Mouse (Mus musculus) lung, postnatal 25 days (tissue): ENCODE data around the gene Zfp763.
"Not testable (repeated sequence)": the region's sequence is repeated elsewhere in the genome, so short reads cannot be mapped to it uniquely, and the experiment has no call there.

Experiments used
- DNase-seq: peaks from one replicate; pipeline ENCODE4 v3.0.0; 2022; ENCODE audit warnings: low spot score

Zfp763 gene

DNA sequence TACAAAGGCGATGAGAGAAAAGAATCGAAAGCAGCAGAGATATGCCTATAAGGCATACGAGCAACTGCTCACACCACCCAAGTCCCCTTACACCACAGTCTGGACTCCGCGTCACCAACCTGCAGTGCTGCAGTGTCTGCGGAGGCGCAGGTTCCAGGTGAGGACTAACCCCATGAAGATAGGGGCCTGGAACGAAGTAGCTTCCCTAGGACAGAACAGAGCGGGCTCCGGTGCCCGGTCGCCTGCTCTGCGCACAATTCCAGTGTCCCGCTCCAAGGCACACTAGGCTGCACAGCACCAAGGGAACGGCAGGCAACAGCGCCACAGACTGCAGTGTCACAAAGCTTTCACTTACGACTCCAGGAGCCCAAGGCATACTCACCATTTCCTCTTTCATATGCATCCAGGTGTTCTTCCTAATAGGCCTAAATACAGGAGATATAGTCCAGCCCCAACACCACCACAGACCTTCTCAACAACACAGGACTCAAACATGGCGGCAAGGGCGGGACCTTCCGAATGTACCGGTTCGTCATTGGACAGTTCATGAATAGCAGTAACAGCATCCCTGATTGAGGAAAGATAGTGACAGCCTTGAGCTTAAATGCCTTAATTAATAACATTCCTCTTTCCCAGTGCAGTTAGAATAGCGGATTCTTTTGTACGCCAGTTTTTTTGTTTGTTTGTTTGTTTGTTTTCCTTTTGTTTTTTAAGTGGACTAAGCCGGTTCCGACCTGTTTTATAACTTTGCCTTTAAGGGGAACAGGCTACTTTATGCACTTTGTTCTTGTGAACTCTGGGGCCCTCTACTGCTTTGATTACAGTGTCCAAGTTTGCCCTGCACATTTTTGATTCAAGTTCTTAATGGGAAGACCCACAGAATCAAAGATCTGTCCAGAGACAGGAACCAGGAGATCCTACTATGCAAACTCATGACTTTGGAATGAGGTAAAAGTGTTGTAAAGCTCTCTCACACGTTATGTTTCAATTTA lies at the start of gene Zfp763:
TSS of gene Zfp763 (minus strand) at position 503 of the 992 bp plus-strand sequence.
- peak; percentile 74 for DNase-seq

DNA sequence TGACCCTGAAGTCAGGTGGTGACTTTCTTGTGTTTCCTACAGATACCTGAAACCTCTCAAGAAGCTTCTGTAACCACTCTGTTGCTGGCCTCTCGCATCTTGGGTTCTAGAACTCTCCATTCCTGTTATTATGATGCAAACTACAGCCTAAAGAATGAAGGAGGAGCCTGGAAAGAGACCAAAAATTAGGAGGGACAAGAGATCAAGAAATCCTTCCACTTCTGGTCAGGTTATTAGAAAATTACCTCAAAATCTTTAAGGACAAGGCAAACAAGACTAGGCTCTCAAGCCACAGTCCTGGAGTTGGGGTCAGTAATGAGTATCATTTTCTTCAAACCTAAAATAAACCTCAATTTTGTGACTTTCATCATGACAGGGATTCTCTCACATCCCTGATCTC lies 34.8 kb upstream of the Zfp763 start, which contains the start of gene 4921501E09Rik:
TSS of gene 4921501E09Rik (minus strand) at position 101 of the 400 bp plus-strand sequence.
- DNase-seq: no peak

- DNase-seq: no peak
These were observed 29.8 kb upstream of the Zfp763 start for GRCm38 (mm10) chr17:33063001-33063400.

DNA sequence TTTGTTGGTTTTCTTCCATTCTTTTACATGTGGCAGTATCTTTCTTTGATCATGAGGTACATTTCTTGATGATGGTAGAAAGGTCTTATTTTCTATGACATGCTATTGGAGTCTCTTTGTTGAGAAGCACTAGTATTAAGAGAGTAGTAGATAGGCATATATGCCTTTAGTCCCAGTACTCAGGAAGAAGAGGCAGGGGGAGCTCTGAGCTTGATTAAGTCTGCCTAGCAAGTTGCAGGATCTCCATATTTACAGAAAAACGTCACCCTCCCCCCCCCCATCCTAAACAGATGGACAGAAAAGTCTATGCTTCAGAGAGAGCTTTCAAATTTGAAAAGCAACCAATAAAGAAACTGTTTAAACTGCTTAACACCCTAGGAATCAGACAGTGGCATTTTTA lies 25.6 kb upstream of the Zfp763 start:
- DNase-seq: no peak

GRCm38 (mm10) chr17:33032376-33032775 lies 826 bp downstream of the Zfp763 start:
- no peak for DNase-seq

DNA sequence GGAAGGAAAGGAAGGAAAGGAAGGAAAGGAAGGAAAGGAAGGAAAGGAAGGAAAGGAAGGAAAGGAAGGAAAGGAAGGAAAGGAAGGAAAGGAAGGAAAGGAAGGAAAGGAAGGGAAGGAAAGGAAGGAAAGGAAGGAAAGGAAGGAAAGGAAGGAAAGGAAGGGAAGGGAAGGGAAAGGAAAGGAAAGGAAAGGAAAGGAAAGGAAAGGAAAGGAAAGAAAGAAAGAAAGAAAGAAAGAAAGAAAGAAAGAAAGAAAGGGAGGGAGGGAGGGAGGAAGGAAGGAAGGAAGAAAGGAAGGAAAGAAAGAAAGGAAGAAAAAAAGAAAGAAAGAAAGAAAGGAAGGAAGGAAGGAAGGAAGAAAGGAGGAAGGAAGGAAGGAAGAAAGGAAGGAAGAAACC lies 12.8 kb downstream of the Zfp763 start:
- not testable (repeated sequence) for DNase-seq

DNA sequence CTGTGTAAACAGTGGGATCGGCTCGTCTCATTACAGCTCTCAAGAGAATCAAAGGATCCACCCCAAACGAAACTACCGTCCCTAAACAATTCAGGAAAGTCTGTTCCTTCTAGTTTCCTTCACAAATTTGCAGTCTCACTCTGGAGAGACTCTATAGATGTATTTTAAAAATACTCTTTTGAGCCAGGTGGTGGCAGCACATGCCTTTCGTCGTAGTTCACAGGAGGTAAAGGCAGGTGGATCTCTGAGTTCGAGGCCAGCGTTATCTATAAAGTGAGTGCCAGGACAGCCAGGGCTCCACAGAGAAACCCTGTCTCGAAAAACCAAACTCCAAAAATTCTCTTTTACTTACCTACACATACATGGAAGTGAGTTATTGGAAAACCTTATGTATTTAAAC lies 24.9 kb downstream of the Zfp763 start:
- DNase-seq: no peak

- no peak for DNase-seq
These were observed 34.7 kb downstream of the Zfp763 start for GRCm38 (mm10) chr17:32998492-32998891.

DNA sequence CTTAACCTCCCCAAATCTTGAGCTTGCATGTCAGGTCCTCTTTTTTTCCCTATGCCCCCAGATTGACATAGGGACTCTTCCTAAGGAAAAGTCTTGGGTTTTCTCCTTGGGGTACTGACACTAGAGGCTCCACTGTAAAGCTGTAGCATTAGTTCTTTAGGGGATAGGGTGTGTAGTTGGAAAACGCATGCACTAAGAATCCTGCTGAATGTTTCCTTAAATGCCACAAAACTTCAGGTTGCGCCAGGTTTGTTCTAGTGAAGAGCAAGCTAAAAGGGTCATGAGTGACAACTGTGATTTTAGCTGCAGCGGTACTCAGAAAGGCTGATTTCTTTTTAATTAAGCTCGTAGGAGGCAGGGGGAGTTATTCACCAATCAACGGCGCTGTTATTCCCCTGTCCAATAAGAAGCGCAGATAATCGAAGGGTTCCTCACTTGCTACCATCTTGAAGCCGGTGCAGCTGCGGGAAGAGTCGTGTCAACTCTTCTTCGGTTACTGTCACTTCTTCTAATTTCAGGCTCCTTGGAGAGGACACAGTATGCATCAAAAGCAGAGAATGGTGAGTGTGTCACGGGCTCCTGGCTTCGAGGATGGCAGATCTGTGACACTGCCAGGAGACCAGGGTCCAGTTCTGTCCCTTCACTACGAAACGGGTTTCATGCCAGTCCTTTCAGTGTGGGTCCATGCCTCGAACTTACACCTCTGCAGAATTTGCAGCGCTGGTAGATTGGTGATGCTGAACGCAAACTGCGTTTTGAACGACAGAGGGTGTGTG lies 40.3 kb downstream of the Zfp763 start, which contains the start of gene Zfp952:
TSS of gene Zfp952 (plus strand) at position 431 of the 776 bp plus-strand sequence.
- DNase-seq: peak; percentile 91

DNA sequence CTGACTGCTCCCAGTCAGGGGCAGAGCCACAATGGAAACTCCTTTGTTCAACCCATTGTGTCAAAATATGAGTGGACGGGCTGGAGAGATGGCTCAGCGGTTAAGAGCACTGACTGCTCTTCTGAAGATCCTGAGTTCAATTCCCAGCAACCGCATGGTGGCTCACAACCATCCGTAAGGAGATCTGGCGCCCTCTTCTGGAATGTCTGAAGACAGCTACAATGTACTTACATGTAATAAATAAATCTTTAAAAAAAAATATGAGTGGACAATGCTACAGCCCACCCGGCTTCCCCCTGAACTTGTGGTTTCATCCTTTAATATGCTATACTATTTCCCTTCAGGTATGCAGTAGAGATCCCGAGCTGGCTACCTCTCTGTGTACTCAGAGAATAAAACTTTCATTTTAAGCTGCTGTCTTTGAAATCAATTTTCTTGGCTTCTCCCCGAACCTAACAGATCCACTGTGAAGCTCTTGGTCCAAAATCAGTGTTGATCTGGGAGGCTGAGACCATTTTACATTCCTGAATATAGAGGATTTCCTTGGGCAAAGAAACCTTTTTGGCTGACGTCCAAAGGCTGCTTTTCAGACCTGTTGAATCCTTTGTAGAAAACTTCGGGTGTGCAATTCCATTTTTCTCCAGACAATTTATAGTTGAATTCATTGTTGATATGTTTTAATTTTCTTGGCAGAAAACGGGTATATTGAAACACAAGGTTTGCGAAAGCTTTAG lies 41.1 kb downstream of the Zfp763 start:
- peak; percentile 22 for DNase-seq

DNA sequence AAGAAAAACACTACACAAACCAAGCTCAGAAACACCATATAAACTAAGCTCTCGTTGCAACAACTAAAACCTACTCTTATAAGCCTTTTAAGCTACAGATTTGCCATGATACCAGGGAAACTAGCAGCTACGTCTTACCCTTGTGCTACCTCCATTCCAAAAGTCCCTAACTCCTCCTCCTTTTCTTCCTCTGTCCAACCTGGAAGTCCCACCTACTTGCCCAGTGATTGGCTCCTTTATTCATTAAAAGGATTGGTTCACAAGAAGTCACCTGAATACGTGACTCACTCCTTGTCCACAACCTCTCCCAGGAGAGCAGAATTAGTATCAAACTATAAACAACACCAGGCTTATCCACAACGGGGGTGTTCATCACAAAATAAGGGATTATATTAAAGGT lies 46.9 kb downstream of the Zfp763 start:
- DNase-seq: no peak

- DNase-seq: no peak
These were observed 51.8 kb downstream of the Zfp763 start for GRCm38 (mm10) chr17:32981361-32981760.
